Mouse (Mus musculus): ENCODE data around the gene Myl9. TPM values are rescaled to one million over a fixed set of nuclear protein-coding genes. Genes with fewer than 3 reads are reported as not detected.
A peak's percentile ranks its signal among the peaks of the same experiment; 100 is the strongest.
"Not testable (repeated sequence)": the region's sequence is repeated elsewhere in the genome, so short reads cannot be mapped to it uniquely, and the experiment has no call there.

The Myl9 gene
- polyA plus RNA-seq, 1 experiment from 2014 or later = 28.4 TPM

DNA sequence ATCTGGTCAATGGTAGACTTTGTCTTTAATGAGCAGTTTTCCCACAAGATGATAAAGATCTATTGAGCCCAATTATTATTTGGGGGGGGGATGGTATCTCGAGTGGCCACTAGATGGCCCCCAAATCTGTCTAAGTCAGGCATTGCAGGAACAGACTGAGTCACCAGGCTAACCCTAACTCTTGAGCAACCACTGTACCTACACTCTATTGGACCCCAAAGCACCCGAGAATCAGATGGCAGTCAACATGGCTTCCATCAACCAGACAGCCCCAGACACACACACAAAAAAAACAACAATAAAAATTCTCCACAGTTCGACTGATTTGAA is 12.5 kb downstream of the Myl9 start:
- Histone ChIP-seq H3K9ac (no peak overlapping the region), H3K9me3 (replicated peaks) (peaks cover 5% of the 10 kb centered on the region)
- 48% methylated on average over 3 of the region's 3 CpGs for WGBS

DNA sequence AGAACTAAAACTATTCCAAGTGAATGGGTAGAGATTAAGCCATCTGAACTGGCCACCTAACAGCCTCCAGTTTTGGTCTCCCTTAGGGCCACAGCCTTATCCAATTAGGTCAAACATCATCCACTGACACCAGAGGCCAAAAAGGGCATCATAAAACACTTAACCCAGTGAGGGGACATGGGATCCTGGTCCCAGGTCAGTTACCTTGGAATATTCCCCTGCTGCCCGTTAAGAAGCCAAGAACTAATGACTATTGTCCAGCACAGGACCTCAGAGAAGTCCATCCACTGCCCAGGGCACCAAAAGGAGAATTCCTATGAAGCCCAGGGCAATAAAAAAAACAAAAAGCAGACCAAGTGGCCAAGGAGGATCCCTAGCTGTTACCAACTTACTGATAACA is 13.6 kb downstream of the Myl9 start:
- Histone ChIP-seq H3K36me3 (ENCODE audit: poor library complexity, severe bottlenecking) (no peaks in the 10 kb centered on the region), H3K4me2 (no peak overlapping the region), H3K27me3 (no peaks in the 10 kb centered on the region), H3K9ac (no peak overlapping the region), H3K4me3 (no peak overlapping the region), H3K4me1 (no peaks in the 10 kb centered on the region), H3K9me3 (replicated peaks) (peaks cover 5% of the 10 kb centered on the region), H3K27ac (no peak overlapping the region)
- ATAC-seq = no peak
- WGBS = 68% methylated on average over 1 of the region's 1 CpGs

More for the DNA sequence above, 12.5 kb downstream of the Myl9 start:
- H3K4me1 ChIP-seq = no peaks in the 10 kb centered on the region
- H3K36me3 ChIP-seq (ENCODE audit: poor library complexity, severe bottlenecking) = no peaks in the 10 kb centered on the region
- H3K4me3 ChIP-seq = no peak overlapping the region
- no peaks in the 10 kb centered on the region for H3K27me3 ChIP-seq
- no peak overlapping the region for H3K4me2 ChIP-seq
- ATAC-seq = no peak
- no peak overlapping the region for H3K27ac ChIP-seq

DNA sequence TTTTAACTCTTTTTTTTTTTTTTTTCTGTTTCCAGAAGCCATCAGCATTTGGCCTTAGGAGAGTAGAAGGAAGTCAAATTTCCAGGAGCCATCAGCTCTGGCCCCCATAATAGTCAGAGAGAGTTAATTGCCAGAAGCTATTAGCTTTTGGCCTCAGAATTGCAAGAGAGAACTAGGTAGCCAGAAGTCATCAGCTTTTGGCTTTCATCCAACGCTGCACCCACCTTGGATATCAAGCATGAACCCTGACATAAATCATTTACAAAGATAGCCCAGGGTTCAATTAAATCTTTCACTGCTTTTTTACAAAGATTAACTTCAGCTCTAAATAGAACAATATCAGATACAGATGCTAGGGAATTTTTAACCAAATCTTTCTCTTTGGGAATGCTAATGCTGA is 23.3 kb downstream of the Myl9 start:
- H3K4me1 ChIP-seq = no peaks in the 10 kb centered on the region
- no peak overlapping the region for H3K9ac ChIP-seq
- no peaks in the 10 kb centered on the region; the same call in 1 of the 2 replicates for H3K9me3 ChIP-seq (replicated peaks)
- H3K4me2 ChIP-seq = no peak overlapping the region
- WGBS = 75% methylated on average over 1 of the region's 1 CpGs
- H3K27ac ChIP-seq = no peak overlapping the region
- no peaks in the 10 kb centered on the region for H3K36me3 ChIP-seq (ENCODE audit: poor library complexity, severe bottlenecking)
- H3K4me3 ChIP-seq = no peak overlapping the region
- no peak for ATAC-seq
- H3K27me3 ChIP-seq = no peaks in the 10 kb centered on the region

GRCm38 (mm10) chr2:156801045-156801444 is 25.8 kb downstream of the Myl9 start:
- H3K4me1 ChIP-seq = no peaks in the 10 kb centered on the region
- no peaks in the 10 kb centered on the region for H3K27me3 ChIP-seq
- no peak overlapping the region for H3K9ac ChIP-seq
- H3K4me2 ChIP-seq = no peak overlapping the region
- 73% methylated on average over 4 of the region's 4 CpGs for WGBS
- no peaks in the 10 kb centered on the region for H3K36me3 ChIP-seq (ENCODE audit: poor library complexity, severe bottlenecking)
- H3K9me3 ChIP-seq (replicated peaks) = no peaks in the 10 kb centered on the region; the same call in 1 of the 2 replicates
- H3K4me3 ChIP-seq = no peak overlapping the region
- no peak overlapping the region for H3K27ac ChIP-seq
- no peak for ATAC-seq

- not testable (repeated sequence) for ATAC-seq; H3K27ac ChIP-seq; H3K9ac ChIP-seq; H3K36me3 ChIP-seq (ENCODE audit: poor library complexity, severe bottlenecking); H3K4me3 ChIP-seq; H3K27me3 ChIP-seq; H3K4me2 ChIP-seq; H3K4me1 ChIP-seq; H3K9me3 ChIP-seq (replicated peaks)
- WGBS = 42% methylated on average over 9 of the region's 9 CpGs
These were observed 26.9 kb downstream of the Myl9 start for GRCm38 (mm10) chr2:156802116-156802515.

DNA sequence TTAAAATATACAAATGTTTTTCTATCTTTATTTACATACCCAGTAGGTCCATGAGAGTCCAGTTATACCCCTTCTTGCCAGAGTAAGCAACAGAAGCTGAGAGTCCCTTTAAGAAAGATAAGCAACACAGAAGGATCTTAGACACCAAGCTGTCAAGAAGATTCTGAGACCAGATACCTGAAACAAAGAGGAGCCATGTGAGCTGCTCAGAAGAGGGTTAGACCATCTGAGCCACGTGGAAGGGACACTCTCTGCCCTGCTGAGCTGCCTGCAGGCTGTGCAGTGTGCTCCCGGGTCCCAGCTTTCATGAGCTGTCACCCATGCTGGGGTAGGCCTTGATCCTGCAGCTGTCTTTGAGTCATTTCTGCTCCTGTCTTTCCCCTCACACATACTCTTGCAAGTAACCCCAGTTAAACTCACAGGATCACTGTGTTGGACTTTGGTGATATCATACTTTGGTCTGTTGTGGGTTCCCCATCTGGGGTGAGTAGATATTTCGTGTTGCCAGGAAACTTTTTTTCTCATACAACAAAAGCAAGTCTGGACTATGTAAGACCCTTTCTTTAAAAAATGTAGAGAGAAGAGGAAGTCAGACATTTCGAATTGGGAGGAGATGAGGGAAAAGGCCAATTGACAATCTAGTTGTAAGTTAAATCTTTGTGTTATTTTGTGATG is 28.6 kb downstream of the Myl9 start:
- Histone ChIP-seq H3K27me3 (no peaks in the 10 kb centered on the region), H3K4me1 (no peaks in the 10 kb centered on the region), H3K9ac (no peak overlapping the region), H3K36me3 (ENCODE audit: poor library complexity, severe bottlenecking) (no peaks in the 10 kb centered on the region), H3K4me3 (no peak overlapping the region), H3K4me2 (no peak overlapping the region), H3K9me3 (replicated peaks) (no peaks in the 10 kb centered on the region), H3K27ac (no peak overlapping the region)
- ATAC-seq = no peak
- 73% methylated on average over 4 of the region's 4 CpGs for WGBS

DNA sequence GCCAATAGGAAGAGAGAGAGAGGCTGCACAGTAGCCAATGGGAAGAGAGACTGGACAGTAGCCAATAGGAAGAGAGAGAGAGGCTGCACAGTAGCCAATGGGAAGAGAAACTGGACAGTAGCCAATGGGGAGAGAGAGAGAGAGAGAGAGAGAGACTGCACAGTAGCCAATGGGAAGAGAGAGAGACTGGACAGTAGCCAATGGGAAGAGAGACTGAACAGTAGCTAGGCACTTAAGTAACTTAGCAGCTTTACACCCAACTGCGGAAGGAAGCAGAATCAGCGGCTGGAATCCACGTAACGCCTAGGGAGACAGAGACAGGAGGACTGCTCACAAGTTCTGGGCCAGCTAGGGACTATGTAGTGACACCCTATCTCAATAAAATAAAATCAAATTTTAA is 29.4 kb downstream of the Myl9 start:
- WGBS = 94% methylated on average over 4 of the region's 4 CpGs
- Histone ChIP-seq H3K27me3 (no peaks in the 10 kb centered on the region), H3K9ac (no peak overlapping the region), H3K27ac (no peak overlapping the region), H3K4me1 (no peaks in the 10 kb centered on the region), H3K36me3 (ENCODE audit: poor library complexity, severe bottlenecking) (no peaks in the 10 kb centered on the region), H3K4me2 (no peak overlapping the region), H3K9me3 (replicated peaks) (no peaks in the 10 kb centered on the region), H3K4me3 (no peak overlapping the region)
- ATAC-seq = no peak

DNA sequence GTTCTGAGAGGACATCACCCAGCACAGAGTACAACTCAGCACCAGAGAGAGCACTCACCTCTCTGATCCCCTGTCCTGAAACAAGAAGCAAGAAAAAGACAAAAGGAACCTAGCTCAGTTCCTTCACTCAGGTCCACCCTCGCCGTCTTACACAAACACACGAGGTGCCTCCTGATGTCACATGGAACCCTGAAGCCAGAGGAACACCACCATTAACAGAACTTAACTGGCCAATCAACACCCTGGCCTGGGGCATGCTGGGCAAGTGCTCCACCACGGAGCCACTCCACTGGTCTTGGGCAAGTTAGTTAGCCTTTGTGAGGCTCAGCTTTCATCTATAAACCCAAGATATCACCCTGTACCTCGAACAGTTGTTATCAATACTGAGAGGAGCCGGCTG is 31.7 kb downstream of the Myl9 start:
- Histone ChIP-seq H3K9me3 (replicated peaks) (no peaks in the 10 kb centered on the region), H3K4me2 (no peak overlapping the region), H3K4me3 (no peak overlapping the region), H3K36me3 (ENCODE audit: poor library complexity, severe bottlenecking) (no peaks in the 10 kb centered on the region), H3K27ac (no peak overlapping the region), H3K27me3 (no peaks in the 10 kb centered on the region), H3K9ac (no peak overlapping the region), H3K4me1 (no peaks in the 10 kb centered on the region)
- ATAC-seq = no peak
- 80% methylated on average over 6 of the region's 6 CpGs for WGBS

DNA sequence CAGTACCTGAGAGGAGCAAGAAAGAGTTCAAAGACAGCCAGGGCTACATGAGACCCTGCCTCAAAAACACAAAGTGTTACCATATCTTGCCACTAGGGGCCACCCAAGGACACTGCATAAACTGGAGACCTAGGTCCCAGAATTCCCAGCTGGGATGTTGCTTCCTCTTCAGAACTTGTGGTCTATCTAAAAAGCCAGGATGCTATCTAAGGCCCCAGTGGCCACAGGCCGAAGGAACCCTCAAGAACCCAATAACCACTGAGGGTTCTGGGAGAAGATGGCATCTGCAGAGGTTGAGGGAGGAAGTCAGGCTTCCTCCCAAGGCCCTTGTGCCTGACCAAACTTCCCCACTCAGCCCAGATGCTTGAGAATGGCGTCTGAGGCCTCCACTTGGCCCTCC is 34.4 kb downstream of the Myl9 start:
- H3K27me3 ChIP-seq = no peaks in the 10 kb centered on the region
- no peak overlapping the region for H3K4me3 ChIP-seq
- 45% methylated on average over 2 of the region's 2 CpGs for WGBS
- H3K9me3 ChIP-seq (replicated peaks) = no peaks in the 10 kb centered on the region
- no peaks in the 10 kb centered on the region for H3K36me3 ChIP-seq (ENCODE audit: poor library complexity, severe bottlenecking)
- no peak overlapping the region for H3K9ac ChIP-seq
- ATAC-seq = peak; percentile 27; the same call in 1 of the 2 replicates
- H3K4me1 ChIP-seq = peaks cover 4% of the 10 kb centered on the region; the same call in 1 of the 2 replicates
- no peak overlapping the region for H3K4me2 ChIP-seq
- no peak overlapping the region for H3K27ac ChIP-seq

DNA sequence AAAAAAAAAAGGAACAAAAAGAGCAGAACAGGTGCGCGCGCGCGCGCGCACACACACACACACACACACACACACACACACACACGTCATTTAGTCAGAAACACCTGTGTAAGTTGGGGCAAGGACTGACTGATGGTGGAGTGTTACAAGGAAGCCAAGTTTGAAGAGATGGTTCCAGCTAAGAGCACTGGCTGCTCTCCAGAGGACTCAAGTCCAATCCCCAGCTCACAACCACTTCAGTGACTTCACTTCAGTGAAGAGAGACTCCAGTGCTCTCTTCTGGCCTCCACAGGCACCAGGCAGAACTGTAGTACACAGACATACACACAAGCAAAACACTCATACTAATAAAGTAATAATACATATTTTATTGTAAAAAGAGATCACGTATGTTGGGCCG is 35.5 kb downstream of the Myl9 start:
- Histone ChIP-seq H3K27ac (no peak overlapping the region), H3K4me1 (peaks cover 5% of the 10 kb centered on the region; the same call in 1 of the 2 replicates), H3K36me3 (ENCODE audit: poor library complexity, severe bottlenecking) (no peaks in the 10 kb centered on the region), H3K27me3 (no peaks in the 10 kb centered on the region), H3K9ac (no peak overlapping the region), H3K9me3 (replicated peaks) (no peaks in the 10 kb centered on the region), H3K4me3 (no peak overlapping the region), H3K4me2 (no peak overlapping the region)
- no peak for ATAC-seq
- 97% methylated on average over 10 of the region's 10 CpGs for WGBS

GRCm38 (mm10) chr2:156811556-156811955 is 36.3 kb downstream of the Myl9 start:
- peaks cover 5% of the 10 kb centered on the region; the same call in 1 of the 2 replicates for H3K4me1 ChIP-seq
- WGBS = 74% methylated on average over 5 of the region's 5 CpGs
- ATAC-seq = no peak
- H3K9ac ChIP-seq = no peak overlapping the region
- H3K27ac ChIP-seq = no peak overlapping the region
- no peak overlapping the region for H3K4me3 ChIP-seq
- no peaks in the 10 kb centered on the region for H3K27me3 ChIP-seq
- no peaks in the 10 kb centered on the region for H3K9me3 ChIP-seq (replicated peaks)
- no peaks in the 10 kb centered on the region for H3K36me3 ChIP-seq (ENCODE audit: poor library complexity, severe bottlenecking)
- no peak overlapping the region for H3K4me2 ChIP-seq

GRCm38 (mm10) chr2:156814344-156814801 is 39.2 kb downstream of the Myl9 start:
- H3K36me3 ChIP-seq (ENCODE audit: poor library complexity, severe bottlenecking) = no peaks in the 10 kb centered on the region
- no peak overlapping the region for H3K9ac ChIP-seq
- no peak overlapping the region for H3K4me3 ChIP-seq
- no peak overlapping the region for H3K27ac ChIP-seq
- no peaks in the 10 kb centered on the region for H3K27me3 ChIP-seq
- H3K4me2 ChIP-seq = no peak overlapping the region
- ATAC-seq = no peak
- no peaks in the 10 kb centered on the region for H3K9me3 ChIP-seq (replicated peaks)
- 29% methylated on average over 8 of the region's 8 CpGs for WGBS
- H3K4me1 ChIP-seq = peaks cover 5% of the 10 kb centered on the region; the same call in 1 of the 2 replicates

DNA sequence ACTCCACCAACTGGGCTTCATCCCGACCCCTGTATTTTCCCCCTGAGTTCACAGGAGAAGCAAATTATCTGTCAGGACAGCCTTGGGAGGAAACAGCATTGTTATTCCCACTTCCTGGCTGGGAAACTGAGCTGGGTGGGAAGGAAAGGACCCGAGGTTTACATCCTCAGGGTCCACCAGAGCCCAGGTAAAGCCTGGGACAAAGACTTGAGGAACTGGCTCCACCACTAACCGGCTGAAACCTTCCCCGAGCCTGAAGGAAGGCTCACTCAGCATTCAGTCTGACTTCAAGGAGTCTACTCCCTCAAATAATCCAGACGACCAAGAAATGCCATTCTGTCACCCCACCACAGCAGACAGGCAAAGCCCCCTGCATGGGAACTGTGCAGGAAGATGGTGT is 39.7 kb downstream of the Myl9 start:
- Histone ChIP-seq H3K36me3 (ENCODE audit: poor library complexity, severe bottlenecking) (no peaks in the 10 kb centered on the region), H3K4me3 (no peak overlapping the region), H3K27ac (no peak overlapping the region), H3K27me3 (no peaks in the 10 kb centered on the region), H3K9ac (no peak overlapping the region), H3K9me3 (replicated peaks) (no peaks in the 10 kb centered on the region), H3K4me2 (no peak overlapping the region), H3K4me1 (peaks cover 5% of the 10 kb centered on the region; the same call in 1 of the 2 replicates)
- 39% methylated on average over 5 of the region's 5 CpGs for WGBS
- no peak for ATAC-seq

All from forebrain, embryonic 13.5 days (tissue).